Mouse (Mus musculus) MEL-GATA-1-ER (cell line): ENCODE measurements around the gene Arhgap45.

ENCODE experiments used
- DNase-seq: peaks from one replicate; pipeline ENCODE4 v3.0.0-alpha.2; 2012; ENCODE audit warnings: low read depth; ENCODE audit errors: extremely low read depth

Arhgap45 gene

DNA sequence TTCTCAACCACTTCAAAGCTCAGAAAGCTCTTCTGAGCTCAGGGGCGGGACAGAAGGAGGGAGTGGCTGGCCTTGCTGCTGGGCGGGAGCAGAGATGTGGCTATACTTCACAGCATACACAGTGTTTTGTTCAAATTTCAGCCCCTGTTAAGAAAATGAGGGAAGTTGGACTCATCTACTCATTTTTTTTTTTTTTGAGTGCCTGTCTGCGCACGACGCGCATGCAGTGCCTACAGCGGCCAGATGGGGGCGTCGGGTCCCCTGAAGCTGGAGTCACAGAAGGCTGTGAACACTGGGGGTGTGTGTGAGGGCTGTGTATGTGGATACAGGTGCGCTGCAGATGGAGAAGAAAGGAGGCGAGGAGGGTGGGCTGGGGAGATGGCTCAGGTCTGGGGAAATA, 29.5 kb upstream of the Arhgap45 start:
- DNase-seq: peak; percentile 90

DNA sequence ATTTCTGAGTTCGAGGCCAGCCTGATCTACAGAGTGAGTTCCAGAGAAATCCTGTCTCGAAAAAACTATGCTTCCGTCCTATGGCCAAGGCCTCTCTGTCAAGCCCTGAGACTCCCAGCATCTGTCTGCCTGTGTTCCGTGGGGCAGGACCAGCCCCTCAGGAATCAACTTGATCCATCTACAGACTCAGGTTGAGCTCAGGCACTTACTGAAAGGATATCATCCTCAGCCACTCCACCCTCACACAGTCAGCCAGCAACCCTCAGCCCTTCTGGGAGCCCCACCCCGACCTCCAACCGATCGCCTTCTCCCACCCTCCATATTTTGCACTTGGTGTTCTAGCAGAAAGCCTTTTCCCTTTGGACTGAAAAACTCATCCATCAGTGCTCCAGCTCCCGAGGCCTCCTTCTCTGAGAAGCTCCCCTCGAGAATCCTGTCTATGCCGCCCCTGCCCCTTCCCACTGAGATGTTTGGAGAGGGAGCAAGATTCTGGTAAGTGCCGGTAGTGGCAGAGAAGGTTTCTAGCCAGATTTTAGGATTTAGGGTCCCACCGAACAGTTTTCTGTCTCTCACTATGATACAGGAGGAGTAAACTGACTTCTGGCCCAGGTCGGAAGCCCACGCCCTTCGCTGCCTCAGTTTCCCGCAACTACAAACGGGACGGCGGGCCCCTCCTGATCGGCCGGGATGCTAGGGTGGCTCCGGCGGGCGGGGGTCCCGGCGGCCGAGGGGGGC, 28.5 kb upstream of the Arhgap45 start:
- no peak for DNase-seq

DNA sequence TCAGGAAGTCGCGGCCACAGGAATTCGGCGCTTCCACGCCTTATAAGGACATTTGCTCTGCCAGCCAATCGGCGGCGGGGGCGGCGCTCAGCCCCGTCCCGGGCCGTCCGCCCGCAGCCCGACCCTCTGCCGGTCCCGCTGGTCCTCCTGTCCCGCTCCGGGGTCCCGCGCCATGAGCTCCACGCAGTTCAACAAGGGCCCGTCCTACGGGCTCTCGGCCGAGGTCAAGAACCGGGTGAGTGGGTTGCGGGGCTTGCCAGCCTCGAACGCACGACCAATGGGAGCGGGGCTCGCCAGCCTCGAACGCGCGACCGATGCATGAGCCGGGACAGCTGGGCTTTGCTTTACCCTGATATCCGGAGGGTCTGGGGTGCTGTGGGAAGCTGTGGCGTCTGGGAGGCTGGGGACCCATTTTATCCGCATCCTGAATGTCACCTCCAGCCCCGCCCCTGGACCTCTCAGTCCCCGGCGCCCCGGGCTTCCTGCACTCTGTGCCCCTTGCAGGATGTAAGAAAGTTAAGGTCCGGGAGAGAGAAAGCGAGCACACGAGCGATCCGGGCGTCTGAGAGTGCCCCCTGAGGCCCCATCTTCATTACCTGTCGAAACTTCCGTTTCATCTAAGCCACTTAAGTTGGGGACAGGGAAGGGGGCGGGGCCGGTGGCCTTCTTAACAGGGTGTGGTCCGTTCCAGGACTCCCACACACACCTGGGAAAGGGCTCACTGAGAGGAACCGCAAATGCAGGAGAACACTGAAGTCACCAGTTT, 27.8 kb upstream of the Arhgap45 start, which contains the start of gene Cnn2:
Gene Cnn2 (plus strand): TSS at position 79 of the 766 bp plus-strand sequence.
- no peak for DNase-seq

DNA sequence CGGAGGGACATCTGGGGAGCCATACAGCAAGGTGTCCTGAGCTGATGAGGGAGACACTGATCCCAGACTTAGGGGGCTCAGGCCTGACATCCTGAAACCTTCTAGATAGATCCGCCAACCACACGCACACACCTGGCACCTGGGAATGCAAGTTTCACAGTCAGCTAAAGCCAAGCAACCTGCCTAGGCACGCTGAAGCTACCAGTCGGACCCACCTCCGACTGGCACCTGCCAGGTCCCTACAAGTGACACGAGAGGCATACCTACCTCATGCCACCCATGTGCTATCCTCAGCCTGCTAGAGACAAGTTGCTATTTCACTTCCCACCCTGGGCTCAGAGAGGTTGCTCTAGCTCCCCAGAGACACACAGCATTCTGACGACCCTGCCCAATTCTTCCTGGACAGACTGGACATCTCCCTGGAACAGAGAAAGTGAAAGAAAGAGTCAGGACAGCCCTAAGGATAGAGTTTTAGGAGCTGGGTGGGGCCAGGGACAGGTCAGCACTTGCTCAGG, 27.1 kb upstream of the Arhgap45 start:
- DNase-seq: no peak

DNA sequence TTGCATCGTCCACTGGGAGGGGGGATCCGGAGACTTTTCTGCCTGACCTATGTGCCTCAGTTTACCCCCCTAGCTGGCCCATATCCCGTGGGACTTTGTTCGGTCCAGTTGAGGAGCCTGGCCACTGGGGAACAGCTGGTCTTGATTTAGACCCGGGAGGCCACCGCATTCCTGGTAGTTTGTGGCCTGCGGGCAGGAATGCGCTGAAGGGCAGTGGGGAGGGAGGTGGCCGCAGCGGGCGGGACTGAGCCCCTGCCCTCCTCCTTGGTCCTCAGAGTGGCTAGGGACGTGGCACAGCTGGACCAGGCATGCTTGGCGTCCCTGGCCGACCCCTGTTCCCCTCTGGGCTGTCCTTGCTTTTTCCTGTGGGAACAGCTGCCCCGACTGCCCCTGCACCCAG, 26.6 kb upstream of the Arhgap45 start:
- DNase-seq: no peak

DNA sequence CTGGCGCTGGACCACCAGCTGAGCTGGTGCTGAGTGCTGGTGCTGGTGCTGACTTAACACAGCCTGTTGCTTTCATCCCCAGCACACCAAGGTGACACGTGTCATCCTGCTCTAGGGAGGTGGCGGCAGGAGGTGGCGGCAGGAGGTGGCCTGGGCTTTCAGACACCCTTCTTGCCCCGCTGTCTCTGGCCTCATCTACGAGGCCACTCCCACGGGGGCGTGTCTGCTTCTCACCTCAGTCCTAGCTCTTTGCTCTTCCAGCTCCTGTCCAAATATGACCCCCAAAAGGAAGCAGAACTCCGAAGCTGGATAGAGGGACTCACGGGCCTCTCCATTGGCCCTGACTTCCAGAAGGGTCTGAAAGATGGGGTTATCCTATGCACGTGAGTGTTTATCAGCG, 25.4 kb upstream of the Arhgap45 start:
- DNase-seq: no peak

DNA sequence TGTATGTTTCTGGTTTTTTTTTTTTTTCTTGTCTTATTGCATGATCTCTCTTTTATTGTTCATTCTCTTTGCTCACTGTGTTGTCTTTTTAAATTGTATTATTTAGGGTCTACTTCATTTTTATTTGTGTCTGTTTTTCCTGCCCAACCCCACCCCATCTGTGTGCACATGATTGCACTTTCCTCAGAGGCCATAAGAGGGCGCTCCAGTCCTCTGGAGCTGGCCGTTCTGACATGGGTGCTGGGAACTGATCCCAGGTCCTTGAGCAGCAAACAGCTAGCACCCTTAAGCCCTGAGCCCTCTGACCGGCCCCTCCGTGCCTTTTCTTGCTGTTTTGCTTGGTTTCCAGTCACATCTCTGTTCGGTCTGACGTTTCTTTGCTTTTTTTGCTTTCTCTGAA, 24.9 kb upstream of the Arhgap45 start:
- no peak for DNase-seq

DNA sequence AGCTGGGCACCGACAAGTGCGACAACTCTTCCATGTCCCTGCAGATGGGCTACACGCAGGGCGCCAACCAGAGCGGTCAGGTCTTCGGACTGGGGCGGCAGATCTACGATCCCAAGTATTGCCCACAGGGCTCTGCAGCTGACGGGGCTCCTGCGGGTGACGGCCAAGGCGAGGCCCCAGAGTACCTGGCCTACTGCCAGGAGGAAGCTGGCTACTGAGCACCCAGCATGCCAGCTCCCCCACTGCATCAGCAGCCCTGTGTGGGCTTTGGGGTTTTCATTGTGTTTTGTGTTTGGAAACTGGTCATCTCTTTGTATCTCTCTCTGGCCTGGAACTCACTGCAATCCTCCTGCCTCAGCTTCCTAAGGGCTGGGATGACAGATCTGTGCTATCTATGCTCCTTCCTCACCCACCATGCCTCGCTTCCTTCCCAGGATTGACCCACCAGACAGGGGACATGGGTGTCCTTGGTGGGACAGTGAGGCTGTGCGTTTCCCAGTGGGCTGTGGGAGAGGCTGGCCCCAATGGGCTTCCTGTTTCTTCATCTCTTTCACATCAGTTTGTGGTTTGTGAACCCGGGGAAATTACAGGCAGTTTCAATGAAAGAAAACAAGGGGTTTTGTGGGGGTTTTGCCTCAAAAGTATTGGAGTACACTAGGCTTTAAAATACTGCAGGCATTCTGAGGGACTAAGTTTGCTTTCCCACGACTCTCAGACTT, 21.9 kb upstream of the Arhgap45 start:
- no peak for DNase-seq

DNA sequence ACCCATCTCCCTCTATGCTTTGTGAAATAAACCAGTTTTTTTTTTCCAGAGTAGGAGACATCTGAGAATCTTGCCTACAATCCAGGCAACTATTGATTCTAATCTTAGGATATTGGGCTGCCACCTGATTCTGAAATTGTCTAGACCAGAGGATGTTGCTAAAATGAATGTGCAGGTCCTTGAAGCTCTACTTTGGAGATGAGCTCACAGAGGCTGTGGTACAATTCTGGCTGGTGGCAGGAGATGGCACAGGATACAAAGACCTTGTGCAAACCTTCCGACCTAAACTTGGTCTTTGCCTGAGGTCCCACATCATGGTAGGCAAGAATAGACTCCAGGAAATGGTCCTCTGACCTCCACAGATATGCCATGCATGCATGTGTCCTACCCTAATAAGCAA, 20.8 kb upstream of the Arhgap45 start:
- DNase-seq: no peak

DNA sequence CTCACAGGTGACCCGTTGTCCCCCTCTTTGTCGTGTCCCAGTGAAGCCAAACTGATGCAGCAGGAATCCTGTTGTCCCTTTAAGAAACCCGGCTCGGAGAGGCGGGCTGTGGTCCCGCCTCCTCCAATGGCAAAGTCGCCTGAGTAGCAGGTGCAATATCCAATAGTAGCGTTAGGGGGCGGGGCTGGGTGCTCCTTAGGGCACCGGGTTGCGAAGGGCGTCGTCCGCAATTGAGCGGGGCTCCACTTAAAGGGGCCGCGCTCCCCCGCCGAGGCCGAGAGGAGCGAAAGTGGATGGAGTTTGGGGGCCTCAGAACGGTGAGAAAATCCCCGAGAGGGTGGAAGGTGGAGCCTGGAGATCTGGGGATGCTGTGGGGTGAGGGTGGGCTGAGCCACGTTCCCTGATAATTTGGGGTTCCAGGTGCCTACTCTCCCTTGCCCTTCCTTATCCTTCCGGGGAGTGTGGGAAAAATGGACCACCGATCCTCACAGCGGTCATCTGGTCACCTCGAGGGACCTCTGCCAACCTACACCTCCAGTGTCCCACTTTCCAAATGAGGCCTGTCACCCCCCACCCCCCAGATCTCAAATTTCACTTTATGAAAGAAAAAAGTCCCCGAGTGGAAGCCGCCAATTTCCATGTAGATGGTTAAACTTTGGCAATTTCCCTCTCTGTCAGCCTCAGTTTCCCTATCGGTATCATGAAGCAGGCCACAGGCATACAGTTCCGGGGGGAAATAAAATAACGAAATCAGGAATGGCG, 20.0 kb upstream of the Arhgap45 start, which contains the start of gene Abca7:
Gene Abca7 (plus strand): TSS at position 223 of the 762 bp plus-strand sequence.
- peak; percentile 86 for DNase-seq

DNA sequence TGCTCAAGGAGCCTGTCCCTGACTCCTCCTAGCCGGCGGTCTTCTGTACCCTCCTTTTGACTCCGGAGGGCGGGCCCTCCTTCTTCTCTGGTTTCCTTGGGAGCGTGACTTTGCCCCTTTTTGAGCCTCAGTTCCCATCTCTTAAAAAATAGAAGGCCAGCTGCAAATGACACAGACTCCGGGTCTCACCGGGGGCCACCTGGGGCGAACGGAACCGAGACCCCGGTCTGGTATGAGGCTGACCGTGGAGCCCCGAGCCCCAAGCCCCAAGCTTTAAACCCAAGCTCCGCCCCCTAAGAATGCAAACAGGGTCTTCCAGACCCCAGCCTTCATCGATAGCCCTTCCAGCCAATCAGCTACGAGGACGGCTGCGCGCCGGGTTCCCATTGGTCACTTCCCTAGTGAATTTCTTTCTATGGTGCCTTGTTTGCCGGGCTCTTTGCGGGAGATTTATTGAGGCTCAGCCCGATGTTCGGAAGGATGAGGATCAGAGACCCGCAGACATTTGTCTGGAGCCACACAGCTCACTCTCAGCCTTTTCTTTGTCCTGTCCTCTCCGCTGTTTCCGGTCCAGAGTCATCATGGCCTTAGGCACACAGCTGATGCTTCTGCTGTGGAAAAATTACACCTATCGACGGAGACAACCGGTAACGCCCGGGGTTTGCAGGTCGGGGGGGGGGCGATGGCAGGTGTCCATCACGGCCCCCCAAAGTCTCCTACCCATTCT, 19.3 kb upstream of the Arhgap45 start:
- peak; percentile 80 for DNase-seq

DNA sequence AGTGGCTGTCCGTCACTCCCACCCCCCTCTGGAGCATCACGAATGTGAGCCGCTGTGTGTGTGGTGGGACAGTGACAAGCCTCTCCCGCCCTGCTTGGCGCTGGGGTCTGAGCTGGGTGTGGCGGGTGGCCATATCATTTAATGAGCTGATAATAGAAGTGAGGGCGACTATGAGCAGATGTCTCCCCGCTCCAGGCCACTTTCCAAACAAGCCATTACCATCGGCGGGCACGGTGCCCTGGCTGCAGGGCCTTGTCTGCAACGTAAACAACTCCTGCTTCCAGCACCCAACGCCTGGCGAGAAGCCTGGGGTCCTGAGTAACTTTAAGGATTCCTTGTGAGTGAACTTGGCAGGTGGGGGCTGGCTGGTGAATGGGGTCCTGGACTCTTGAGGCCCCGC, 18.6 kb upstream of the Arhgap45 start:
- no peak for DNase-seq

DNA sequence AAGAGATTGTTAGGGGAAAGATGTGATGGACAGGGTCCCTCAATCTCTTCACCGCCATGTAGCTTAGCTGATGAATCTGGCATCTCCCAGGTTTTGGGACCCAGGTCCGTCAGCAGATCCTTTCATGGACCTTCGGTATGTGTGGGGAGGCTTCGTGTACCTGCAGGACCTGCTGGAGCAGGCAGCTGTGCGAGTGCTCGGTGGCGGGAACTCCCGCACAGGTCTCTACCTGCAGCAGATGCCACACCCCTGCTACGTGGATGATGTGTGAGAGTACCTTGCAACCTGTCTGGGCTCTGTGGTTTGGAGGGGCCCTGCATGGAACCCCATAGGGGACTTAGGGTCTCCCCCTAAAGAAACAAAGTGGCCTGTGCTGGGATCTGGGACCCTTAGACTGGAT, 14.5 kb upstream of the Arhgap45 start:
- DNase-seq: no peak

DNA sequence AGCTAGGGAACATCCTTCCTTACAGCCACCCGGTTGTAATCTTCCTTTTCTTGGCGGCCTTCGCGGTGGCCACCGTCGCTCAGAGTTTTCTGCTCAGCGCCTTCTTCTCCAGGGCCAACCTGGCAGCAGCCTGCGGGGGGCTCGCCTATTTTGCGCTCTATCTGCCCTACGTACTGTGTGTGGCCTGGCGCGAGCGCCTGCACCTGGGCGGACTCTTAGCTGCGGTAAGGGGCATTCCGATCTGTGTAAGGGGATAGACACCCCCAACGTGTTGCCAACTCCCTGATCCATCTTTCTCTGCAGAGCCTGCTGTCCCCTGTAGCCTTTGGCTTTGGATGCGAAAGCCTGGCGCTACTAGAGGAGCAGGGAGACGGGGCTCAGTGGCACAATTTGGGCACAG, 13.6 kb upstream of the Arhgap45 start:
- no peak for DNase-seq

DNA sequence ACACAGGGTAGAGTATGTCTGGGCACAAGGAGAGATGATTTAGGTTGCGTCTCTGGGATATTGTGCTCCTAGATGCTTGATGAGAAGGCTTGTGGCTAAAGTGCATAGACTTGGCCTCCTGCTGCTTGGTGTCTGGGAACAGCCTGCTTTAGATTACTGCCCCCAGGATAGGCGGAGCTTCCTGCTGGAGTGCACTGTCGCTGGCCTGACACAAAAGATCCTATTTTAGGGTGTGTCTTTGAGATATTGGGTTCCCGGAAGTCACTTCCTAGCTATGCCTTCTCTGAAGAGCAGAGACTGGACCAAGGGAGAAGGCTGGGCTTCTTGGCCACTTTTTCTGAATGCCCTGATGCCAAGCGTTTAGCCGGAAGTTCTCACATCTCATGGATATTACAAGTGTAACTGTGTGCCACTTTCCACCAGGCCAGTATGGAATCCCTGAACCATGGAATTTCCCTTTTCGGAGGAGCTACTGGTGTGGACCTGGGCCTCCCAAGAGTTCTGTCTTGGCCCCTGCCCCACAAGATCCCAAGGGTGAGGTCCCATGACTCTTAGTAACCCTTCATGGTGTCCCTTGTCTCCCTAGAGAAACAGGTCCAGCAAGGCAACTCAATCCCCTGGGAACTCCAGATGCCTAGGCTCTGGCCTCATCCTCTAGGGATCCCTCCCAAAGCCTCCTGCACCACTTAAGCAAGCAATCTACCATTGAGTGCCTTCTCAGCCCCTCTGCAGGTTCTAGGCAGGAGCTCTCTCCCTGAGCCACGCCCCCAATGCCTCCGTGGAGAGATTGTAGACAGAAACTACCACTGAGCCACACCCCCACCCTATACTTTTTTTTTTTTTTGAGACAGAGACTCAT, 12.8 kb upstream of the Arhgap45 start:
- DNase-seq: peak; percentile 78

DNA sequence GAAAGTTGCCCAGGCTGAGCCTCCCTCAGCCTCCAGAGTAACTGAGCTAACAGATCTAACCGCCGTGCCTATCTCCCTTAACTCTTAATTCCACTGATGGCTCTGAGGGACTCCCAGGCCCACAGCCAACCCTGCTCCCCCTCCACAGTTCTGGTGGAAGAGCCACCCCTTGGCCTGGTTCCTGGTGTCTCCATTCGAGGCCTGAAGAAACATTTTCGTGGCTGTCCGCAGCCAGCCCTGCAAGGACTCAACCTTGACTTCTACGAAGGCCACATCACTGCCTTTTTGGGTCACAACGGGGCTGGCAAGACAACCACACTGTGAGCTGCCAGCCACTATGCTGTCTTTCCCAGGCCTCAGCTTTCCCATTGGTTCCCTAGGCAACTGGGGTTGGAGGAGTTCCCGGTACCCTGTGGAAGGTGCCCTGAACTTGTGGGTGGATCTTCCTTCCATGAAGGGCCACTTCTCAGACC, 12.2 kb upstream of the Arhgap45 start:
- DNase-seq: no peak

DNA sequence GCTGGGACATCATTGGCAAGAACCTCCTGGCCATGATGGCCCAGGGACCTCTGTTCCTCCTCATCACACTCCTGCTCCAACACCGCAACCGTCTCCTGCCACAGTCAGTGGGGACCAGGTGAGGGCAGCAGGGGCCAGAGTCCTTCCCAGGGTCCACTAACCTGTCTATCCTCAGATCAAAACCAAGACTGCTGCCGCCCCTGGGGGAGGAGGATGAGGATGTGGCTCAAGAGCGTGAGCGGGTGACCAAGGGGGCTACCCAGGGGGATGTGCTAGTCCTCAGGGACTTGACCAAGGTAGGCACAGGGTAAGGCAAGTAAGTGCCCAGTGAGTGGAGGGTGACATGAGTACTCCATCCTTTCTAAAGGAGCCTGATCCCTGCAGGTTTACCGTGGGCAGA, 4.7 kb upstream of the Arhgap45 start:
- no peak for DNase-seq

DNA sequence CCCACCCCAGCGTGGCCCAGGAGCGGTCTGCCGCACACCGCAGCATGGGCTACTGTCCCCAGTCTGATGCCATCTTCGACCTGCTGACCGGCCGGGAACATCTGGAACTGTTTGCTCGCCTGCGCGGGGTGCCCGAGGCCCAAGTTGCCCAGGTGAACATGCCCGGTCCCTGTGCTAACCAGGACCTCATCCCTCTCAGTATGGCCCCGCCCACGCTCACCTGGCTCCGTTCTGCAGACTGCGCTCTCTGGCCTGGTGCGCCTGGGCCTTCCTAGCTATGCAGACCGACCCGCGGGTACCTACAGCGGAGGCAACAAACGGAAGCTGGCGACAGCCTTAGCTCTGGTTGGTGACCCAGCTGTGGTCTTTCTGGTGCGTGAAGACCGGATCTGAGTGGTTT, 2.8 kb upstream of the Arhgap45 start:
- DNase-seq: no peak

DNA sequence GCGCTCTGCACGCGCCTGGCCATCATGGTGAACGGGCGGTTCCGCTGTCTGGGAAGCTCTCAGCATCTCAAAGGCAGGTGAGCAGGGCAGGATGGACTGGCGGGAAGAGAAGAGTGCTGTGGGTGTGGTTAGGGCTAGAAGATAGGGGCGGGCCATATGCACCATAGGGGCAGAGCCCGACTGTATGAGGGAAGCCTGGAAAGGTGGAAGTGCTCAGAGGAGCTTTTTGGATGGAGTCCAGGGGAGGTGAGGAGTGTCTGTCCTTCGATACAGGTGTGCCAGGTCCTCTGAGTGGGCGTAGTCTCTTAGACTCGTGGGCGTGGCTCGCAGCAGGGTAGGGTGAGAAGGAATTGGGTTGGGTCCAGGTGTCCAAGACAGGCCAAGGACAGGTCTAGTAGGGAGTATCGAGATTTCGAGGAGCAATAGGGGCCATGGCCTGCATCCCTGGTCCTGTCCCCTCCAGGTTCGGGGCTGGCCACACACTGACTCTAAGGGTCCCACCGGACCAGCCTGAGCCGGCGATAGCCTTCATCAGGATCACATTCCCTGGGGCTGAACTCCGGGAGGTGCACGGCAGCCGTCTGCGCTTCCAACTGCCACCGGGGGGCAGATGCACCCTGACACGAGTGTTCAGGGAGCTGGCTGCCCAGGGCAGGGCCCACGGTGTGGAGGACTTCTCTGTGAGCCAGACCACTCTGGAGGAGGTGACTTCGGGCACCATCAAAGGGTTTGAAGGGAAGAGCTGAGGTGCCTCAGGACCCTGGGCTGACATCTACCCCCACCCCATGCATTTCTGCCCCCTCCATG, 1.8 kb upstream of the Arhgap45 start:
- DNase-seq: no peak
